Mouse (Mus musculus) megakaryocyte, embryonic 14.5 days (primary cell): ENCODE results near the gene Pgap2.

Source experiments
- FLI1 ChIP-seq: IDR thresholded peaks from 2 replicates; pipeline ENCODE4 v1.6.1; 2012; ENCODE audit warnings: low read length, inconsistent platforms, mixed read lengths
- GATA1 ChIP-seq: IDR thresholded peaks from 3 replicates; pipeline ENCODE4 v1.6.1; 2012; ENCODE audit warnings: mixed read lengths, low read length, inconsistent platforms, borderline replicate concordance

GRCm38 (mm10) chr7:102223883-102224738 is 14.1 kb downstream of the Pgap2 start:
- TF ChIP-seq FLI1 (no peak), GATA1 (no peak)
